Mouse (Mus musculus) intestine, postnatal 0 days (tissue): ENCODE measurements around the gene Dnmt3l. TPM values are rescaled to one million over a fixed set of nuclear protein-coding genes. Genes with fewer than 3 reads are reported as not detected.

Experiments
- ATAC-seq: fragments of 200-750 bp; cut with Nextera tagmentation; 2 replicates; pipeline ENCODE4 v1.8.0; 2017; ENCODE audit warnings: mild to moderate bottlenecking, moderate TSS enrichment, moderate library complexity
- H3K27ac ChIP-seq: fragments of 300-500 bp; sonication (generic); 2 replicates; pipeline ENCODE4 v1.5.1; 2014; ENCODE audit warnings: mild to moderate bottlenecking, low read depth, low read length, moderate library complexity
- H3K27me3 ChIP-seq: fragments of 300-500 bp; sonication (generic); replicated peaks from 2 replicates; pipeline ENCODE4 v1.6.1; 2014; ENCODE audit warnings: low read length, mixed read lengths; ENCODE audit not compliant: control insufficient read depth, insufficient read depth
- H3K36me3 ChIP-seq: fragments of 300-500 bp; sonication (generic); 2 replicates; pipeline ENCODE4 v1.6.1; 2014; ENCODE audit warnings: mild to moderate bottlenecking, moderate library complexity; ENCODE audit not compliant: control insufficient read depth, insufficient read depth
- H3K4me1 ChIP-seq: fragments of 300-500 bp; sonication (generic); replicated peaks from 2 replicates; pipeline ENCODE4 v1.6.1; 2014; ENCODE audit warnings: antibody characterized with exemption, low read length, mixed read lengths; ENCODE audit not compliant: control insufficient read depth, insufficient read depth
- H3K4me2 ChIP-seq: fragments of 300-500 bp; sonication (generic); replicated peaks from 2 replicates; pipeline ENCODE4 v1.6.1; 2014; ENCODE audit warnings: low read depth, mild to moderate bottlenecking, moderate library complexity
- H3K4me3 ChIP-seq: fragments of 300-500 bp; sonication (generic); 2 replicates; pipeline ENCODE4 v1.5.1; 2014; ENCODE audit warnings: low read depth, low read length
- H3K9ac ChIP-seq: fragments of 300-500 bp; sonication (generic); 2 replicates; pipeline ENCODE4 v1.6.1; 2014; ENCODE audit warnings: mild to moderate bottlenecking, low read depth, low read length
- H3K9me3 ChIP-seq: fragments of 300-500 bp; sonication (generic); 2 replicates; pipeline ENCODE4 v1.6.1; 2016; ENCODE audit warnings: mixed run types; ENCODE audit not compliant: control insufficient read depth
- CTCF ChIP-seq: sonication (generic); IDR thresholded peaks from 2 replicates; pipeline ENCODE4 v1.5.1; 2016; ENCODE audit warnings: low read depth, mild to moderate bottlenecking, control low read depth, antibody characterized with exemption, moderate library complexity
- WGBS: fragments of 180-500 bp; shearing (Covaris S2); extraction: QIAGEN DNeasy Blood & Tissue Kit; methylation state at CpG from one replicate; pipeline ENCODE4 v1.1.7; 2014; 5-methylcytosine and 5-hydroxymethylcytosine counted together
- polyA plus RNA-seq: library from polyadenylated mRNA; unstranded; fragments of >200 nt; fragmentation: Nextera tagmentation; extraction: Ambion mirVana; gene quantifications from 2 replicates; pipeline ENCODE4 v1.2.1, GENCODE M21; 2015

Dnmt3l gene
- polyA plus RNA-seq, 1 experiment from 2014 or later: 0.31 TPM

DNA sequence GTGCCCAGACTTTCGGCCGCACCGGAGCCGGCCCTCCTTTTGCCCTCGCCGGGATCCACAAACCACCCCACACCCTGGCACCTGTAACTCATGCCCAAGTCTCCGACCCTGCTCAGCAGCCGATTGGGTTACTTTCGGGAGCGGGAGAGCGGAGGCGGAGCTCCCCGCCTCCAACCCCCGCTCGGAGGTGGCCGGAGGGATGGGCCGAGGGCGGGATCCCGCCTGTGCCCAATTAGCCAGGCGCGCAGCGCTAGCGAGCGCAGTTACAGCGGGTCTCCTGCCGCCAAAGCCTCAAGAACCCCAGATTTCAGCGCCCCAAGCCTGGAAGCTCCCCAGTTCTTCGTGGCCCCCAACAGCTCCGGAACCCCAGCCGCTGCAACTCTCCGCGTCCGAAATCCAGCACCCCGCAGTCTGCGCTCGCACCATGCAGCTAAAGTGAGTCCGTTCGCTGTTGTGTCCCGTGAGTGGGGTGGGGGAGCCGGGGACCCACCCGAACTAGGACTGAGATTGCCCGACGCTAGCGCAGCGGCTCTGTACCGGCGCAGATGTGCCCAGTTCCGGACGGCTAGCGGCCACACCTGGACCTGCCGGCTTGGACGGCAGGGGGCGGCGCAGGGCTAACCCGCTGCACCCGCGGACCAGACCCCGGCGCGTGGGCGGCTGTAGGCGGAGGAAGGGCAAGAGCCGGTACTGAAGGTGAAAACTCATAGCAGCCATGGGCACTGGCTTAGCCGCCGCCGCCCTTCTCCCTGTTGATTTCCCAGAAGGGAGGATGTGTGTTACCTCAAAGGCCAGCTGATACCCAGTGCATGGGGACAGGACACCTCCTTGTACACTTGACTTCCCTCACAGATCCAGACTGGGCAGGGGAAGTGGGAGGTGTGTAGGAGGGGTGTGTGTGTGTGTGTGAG is 27.6 kb downstream of the Dnmt3l start, which contains the start of gene Icosl:
TSS of gene Icosl (plus strand) at position 202 of the 911 bp plus-strand sequence.
- no peak within 1 kb of the TSS; the same call in 1 of the 2 replicates for H3K27ac ChIP-seq
- H3K4me1 ChIP-seq: 0 out of 2 replicates have a peak, but pooled peaks cover 3% of the 10 kb centered on the region
- TF ChIP-seq CTCF: peak; percentile 91
- under 1% methylated on average over 66 of the region's 66 CpGs for WGBS
- peak within 1 kb of the TSS; percentile 72 for H3K4me3 ChIP-seq
- peak within 1 kb of the TSS; percentile 97 for H3K4me2 ChIP-seq
- H3K9me3 ChIP-seq: no peaks in the 10 kb centered on the region
- peak within 1 kb of the TSS; percentile 64 for H3K9ac ChIP-seq
- no peaks in the 10 kb centered on the region for H3K27me3 ChIP-seq
- peak; percentile 83 for ATAC-seq
- peaks cover 26% of the 10 kb centered on the region; the same call in 1 of the 2 replicates for H3K36me3 ChIP-seq

DNA sequence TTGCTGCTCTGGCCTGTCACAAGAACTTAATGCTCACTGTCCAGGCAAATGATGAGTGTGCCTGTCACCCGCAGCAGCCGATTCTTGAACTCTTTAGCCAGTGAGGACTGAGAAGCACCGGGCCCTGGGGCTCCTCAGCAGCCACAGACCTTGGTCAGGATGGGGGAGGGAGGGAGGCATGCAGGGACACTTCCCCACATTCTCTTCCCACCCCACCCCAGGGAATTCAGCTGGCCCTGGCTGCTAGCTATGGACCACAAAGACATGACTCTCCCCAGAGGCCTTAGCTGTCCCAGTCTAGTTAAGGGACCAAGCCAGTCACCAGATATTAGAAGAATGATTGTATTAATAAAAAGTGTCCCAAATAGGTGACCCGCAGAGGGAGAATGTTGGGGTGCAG is 32.4 kb downstream of the Dnmt3l start:
- no peak overlapping the region for H3K4me2 ChIP-seq
- H3K4me3 ChIP-seq: no peak overlapping the region
- H3K36me3 ChIP-seq: peaks cover 43% of the 10 kb centered on the region; the same call in 1 of the 2 replicates
- no peak for ATAC-seq
- no peak for TF ChIP-seq CTCF
- 73% methylated on average over 4 of the region's 4 CpGs for WGBS
- H3K4me1 ChIP-seq: 0 out of 2 replicates have a peak, but pooled peaks cover 3% of the 10 kb centered on the region
- H3K9me3 ChIP-seq: no peaks in the 10 kb centered on the region
- H3K9ac ChIP-seq: no peak overlapping the region
- H3K27me3 ChIP-seq: no peaks in the 10 kb centered on the region
- H3K27ac ChIP-seq: no peak overlapping the region

DNA sequence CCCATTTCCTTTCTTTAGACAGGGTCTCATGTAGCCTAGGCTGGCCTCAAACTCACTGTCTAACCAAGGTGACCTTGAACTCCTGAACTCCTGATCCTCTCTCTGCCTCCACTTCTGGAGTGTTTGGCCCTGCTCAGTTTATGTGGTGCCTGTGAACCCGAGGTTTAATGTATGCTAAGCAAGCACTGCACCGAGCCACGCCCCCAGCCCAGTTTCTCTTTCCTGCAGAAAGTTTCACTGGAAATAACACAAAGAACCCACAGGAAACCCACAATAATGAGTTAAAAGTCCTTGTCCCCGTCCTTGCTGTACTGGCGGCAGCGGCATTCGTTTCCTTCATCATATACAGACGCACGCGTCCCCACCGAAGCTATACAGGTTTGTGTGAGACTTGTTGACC is 33.2 kb downstream of the Dnmt3l start:
- H3K27me3 ChIP-seq: no peaks in the 10 kb centered on the region
- peaks cover 48% of the 10 kb centered on the region; the same call in 1 of the 2 replicates for H3K36me3 ChIP-seq
- H3K9ac ChIP-seq: no peak overlapping the region
- no peak overlapping the region for H3K4me3 ChIP-seq
- no peak for TF ChIP-seq CTCF
- H3K4me2 ChIP-seq: no peak overlapping the region
- 73% methylated on average over 11 of the region's 11 CpGs for WGBS
- no peak for ATAC-seq
- 0 out of 2 replicates have a peak, but pooled peaks cover 3% of the 10 kb centered on the region for H3K4me1 ChIP-seq
- H3K9me3 ChIP-seq: no peaks in the 10 kb centered on the region
- no peak overlapping the region for H3K27ac ChIP-seq

DNA sequence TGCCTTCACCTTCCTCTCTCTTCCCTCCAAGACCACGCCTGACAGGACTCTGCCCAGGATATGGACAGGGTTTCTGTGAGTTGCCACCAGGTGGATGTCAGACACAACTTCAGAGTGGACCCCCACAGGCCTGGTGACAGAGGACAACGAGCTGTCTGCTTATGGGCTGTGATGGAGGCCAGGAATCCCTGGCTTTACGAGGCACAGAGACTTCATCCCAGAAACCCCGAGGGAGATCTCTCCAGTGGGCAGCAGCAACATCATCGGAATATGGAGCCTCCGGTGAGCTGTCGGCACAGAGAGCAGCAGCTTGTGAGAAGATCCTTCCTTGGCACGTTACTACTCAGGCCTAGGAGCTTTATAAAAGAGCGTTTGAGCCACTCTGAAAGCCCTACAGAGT is 36.1 kb downstream of the Dnmt3l start:
- Histone ChIP-seq H3K27me3 (no peaks in the 10 kb centered on the region), H3K9me3 (no peaks in the 10 kb centered on the region), H3K4me3 (no peak overlapping the region), H3K27ac (no peak overlapping the region), H3K4me2 (no peak overlapping the region), H3K4me1 (no peaks in the 10 kb centered on the region), H3K36me3 (peaks cover 34% of the 10 kb centered on the region; the same call in 1 of the 2 replicates), H3K9ac (no peak overlapping the region)
- WGBS: 85% methylated on average over 9 of the region's 9 CpGs
- ATAC-seq: no peak
- TF ChIP-seq CTCF: no peak

DNA sequence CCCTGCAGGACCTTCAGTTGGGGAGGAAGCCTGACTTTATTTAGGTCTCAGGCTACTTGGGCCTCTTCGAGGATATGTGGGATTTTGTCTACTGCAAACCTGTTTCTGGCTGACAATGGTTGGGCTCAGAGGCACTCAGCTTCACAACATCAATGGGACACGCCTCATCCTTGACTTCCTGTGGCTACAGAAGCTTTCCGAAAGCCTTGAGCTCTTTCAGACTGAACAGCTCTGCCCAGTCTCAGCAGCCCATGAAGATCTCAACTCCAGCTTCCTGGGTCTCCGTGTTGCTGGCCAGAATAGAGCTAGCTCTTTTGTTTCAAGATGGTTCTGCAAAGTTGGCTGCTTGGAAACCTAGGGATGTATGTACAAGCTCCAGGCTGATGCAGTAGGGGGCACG is 36.5 kb downstream of the Dnmt3l start:
- H3K9ac ChIP-seq: no peak overlapping the region
- H3K4me3 ChIP-seq: no peak overlapping the region
- H3K27me3 ChIP-seq: no peaks in the 10 kb centered on the region
- H3K9me3 ChIP-seq: no peaks in the 10 kb centered on the region
- no peak overlapping the region for H3K4me2 ChIP-seq
- no peak overlapping the region for H3K27ac ChIP-seq
- WGBS: 74% methylated on average over 5 of the region's 5 CpGs
- peaks cover 31% of the 10 kb centered on the region; the same call in 1 of the 2 replicates for H3K36me3 ChIP-seq
- TF ChIP-seq CTCF: no peak
- ATAC-seq: no peak
- no peaks in the 10 kb centered on the region for H3K4me1 ChIP-seq

DNA sequence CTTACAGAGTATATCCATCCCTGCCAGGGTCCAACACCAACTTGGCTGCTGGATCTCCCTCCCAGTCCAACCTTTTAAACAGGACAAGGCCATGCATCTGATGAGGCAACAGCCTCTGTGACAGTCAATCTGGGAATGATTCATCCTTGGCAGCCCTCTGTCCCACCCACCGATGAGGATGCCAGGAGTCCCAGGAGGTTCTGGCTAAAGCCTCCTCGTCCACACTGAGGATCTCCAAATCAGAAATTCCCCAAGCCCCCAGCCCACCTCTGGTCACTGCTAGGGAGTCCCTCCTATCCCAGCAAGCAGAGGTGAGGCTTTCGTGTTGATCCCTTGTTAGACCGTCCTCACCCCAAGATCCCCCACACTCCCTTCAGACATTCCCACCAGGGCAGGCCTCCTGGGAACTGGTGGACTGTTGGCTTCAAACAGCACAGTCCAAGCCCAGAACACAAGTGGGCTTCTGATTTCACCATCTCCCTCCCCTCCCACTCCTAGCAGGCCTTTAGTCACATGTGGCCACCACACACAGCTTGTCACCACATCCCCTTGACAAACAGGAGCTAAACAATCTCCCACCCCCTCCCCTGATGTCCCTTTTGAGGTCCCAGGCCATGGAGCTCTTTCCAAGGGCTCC is 38.3 kb downstream of the Dnmt3l start:
- Histone ChIP-seq H3K9ac (no peak overlapping the region), H3K4me1 (no peaks in the 10 kb centered on the region), H3K27me3 (no peaks in the 10 kb centered on the region), H3K9me3 (no peaks in the 10 kb centered on the region), H3K27ac (no peak overlapping the region), H3K4me2 (no peak overlapping the region), H3K4me3 (no peak overlapping the region), H3K36me3 (peaks cover 22% of the 10 kb centered on the region; the same call in 1 of the 2 replicates)
- TF ChIP-seq CTCF: no peak
- no peak for ATAC-seq
- 85% methylated on average over 4 of the region's 4 CpGs for WGBS
